14 mouse cellular contexts compared by ENCODE assay signal in genomic region chr8:64631761-64632160, GRCm38 (mm10).
"Had no signal": no experiment of that assay in that cellular context is flagged by ENCODE, and none has a peak within 500 bp of the region (broad histone marks: within the 10 kb centered on the region; RNA-seq: fewer than 3 reads in every experiment).

No protein-coding gene starts in this region.

- H3K9ac ChIP-seq: limb, embryonic 12.5 days; liver, embryonic 13.5 days; liver, postnatal 0 days; lung, embryonic 15.5 days; midbrain, embryonic 15.5 days; neural tube, embryonic 12.5 days had no signal

- H3K4me1 ChIP-seq: limb, embryonic 12.5 days; liver, embryonic 13.5 days; lung, embryonic 15.5 days; megakaryocyte, embryonic 14.5 days; neural tube, embryonic 12.5 days had no signal

- ATAC-seq: liver, postnatal 0 days; midbrain, embryonic 15.5 days had no signal

- H3K9me3 ChIP-seq: limb, embryonic 12.5 days; liver, embryonic 13.5 days; lung, embryonic 15.5 days; midbrain, embryonic 15.5 days; neural tube, embryonic 12.5 days had no signal

- H3K4me3 ChIP-seq: limb, embryonic 12.5 days; liver, embryonic 13.5 days; lung, embryonic 15.5 days; megakaryocyte, embryonic 14.5 days; midbrain, embryonic 15.5 days; neural tube, embryonic 12.5 days had no signal

- H3K36me3 ChIP-seq: limb, embryonic 12.5 days; liver, embryonic 13.5 days; lung, embryonic 15.5 days; midbrain, embryonic 15.5 days; neural tube, embryonic 12.5 days had no signal

- H3K27me3 ChIP-seq: limb, embryonic 12.5 days; liver, embryonic 13.5 days; lung, embryonic 15.5 days; megakaryocyte, embryonic 14.5 days; midbrain, embryonic 15.5 days; neural tube, embryonic 12.5 days had no signal

- H3K27ac ChIP-seq: kidney, postnatal 0 days; limb, embryonic 12.5 days; liver, embryonic 13.5 days; lung, embryonic 15.5 days; macrophage; midbrain, embryonic 15.5 days; neural tube, embryonic 12.5 days had no signal

- DNase-seq: liver; liver, embryonic 13.5 days; liver, postnatal 0 days; lung, postnatal 14 days; thymus, adult 18-20 months; thymus, postnatal 14 days had no signal

- H3K4me2 ChIP-seq: limb, embryonic 12.5 days; liver, embryonic 13.5 days; lung, embryonic 15.5 days; midbrain, embryonic 11.5 days; midbrain, embryonic 15.5 days; neural tube, embryonic 12.5 days had no signal
